Mouse (Mus musculus): ENCODE data around the gene Ccdc40. TPM values are rescaled to one million over a fixed set of nuclear protein-coding genes. Genes with fewer than 3 reads are reported as not detected.
"Not testable (repeated sequence)": the region's sequence is repeated elsewhere in the genome, so short reads cannot be mapped to it uniquely, and the experiment has no call there.

Ccdc40 gene
- polyA plus RNA-seq, 1 experiment from 2014 or later = 18.0 TPM

DNA sequence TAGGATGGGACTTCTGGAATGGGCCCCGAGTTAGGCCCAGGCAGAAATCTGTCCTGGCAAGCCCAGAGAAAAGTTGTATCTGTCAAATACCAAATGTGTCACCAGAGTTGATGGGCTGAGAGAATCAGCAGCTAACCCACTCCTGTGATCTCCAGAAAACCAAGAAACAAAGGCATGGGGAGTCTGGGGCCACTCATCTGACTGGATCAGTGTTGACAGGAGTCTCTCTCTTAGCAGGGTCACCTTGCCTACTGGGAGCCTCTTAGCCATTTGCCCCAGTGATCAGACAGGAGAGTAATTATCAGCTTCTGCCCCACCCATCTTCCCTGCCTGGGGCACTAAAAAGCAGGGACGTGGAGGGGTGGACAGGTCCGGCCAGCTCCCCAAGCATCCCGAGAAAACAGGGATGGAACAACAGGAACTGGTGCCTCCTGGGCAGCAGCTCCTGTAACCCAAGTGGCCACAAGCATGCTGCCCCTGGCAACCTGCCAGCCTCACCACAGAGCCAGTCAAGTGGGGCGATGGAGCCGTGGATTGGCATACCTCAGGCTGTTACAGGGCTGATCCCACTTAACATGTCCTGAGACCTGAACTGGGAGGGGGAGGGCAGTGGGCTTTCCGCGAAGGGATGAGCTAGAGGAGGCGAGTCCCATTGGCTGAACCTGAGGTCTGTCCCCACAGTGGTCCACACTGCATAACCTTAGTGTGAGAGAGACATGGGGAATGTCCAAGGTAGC, 57.6 kb downstream of the Ccdc40 start:
- Histone ChIP-seq H3K9me3 (replicated peaks; ENCODE audit: control insufficient read depth, low read length, poor library complexity, severe bottlenecking) (no peaks in the 10 kb centered on the region), H3K36me3 (ENCODE audit: control insufficient read depth, insufficient read depth, low read length) (peaks cover 33% of the 10 kb centered on the region), H3K27me3 (ENCODE audit: control insufficient read depth, insufficient read depth, low read depth, low read length) (no peaks in the 10 kb centered on the region), H3K4me1 (ENCODE audit: control insufficient read depth, insufficient read depth, low read length) (no peaks in the 10 kb centered on the region), H3K4me3 (ENCODE audit: low read depth, low read length) (no peak overlapping the region), H3K27ac (ENCODE audit: low read length) (no peak overlapping the region), H3K4me2 (ENCODE audit: low read length) (no peak overlapping the region), H3K9ac (ENCODE audit: low read depth, low read length) (no peak overlapping the region)
- no peak for ATAC-seq
- WGBS = 64% methylated on average over 9 of the region's 9 CpGs

GRCm38 (mm10) chr11:119287207-119287992, 59.0 kb downstream of the Ccdc40 start:
- Histone ChIP-seq H3K4me2 (ENCODE audit: low read length) (no peak overlapping the region), H3K4me1 (ENCODE audit: control insufficient read depth, insufficient read depth, low read length) (no peaks in the 10 kb centered on the region), H3K27ac (ENCODE audit: low read length) (no peak overlapping the region), H3K36me3 (ENCODE audit: control insufficient read depth, insufficient read depth, low read length) (peaks cover 44% of the 10 kb centered on the region), H3K4me3 (ENCODE audit: low read depth, low read length) (no peak overlapping the region), H3K9ac (ENCODE audit: low read depth, low read length) (no peak overlapping the region), H3K9me3 (replicated peaks; ENCODE audit: control insufficient read depth, low read length, poor library complexity, severe bottlenecking) (no peaks in the 10 kb centered on the region), H3K27me3 (ENCODE audit: control insufficient read depth, insufficient read depth, low read depth, low read length) (no peaks in the 10 kb centered on the region)
- ATAC-seq = no peak
- 90% methylated on average over 20 of the region's 20 CpGs for WGBS

DNA sequence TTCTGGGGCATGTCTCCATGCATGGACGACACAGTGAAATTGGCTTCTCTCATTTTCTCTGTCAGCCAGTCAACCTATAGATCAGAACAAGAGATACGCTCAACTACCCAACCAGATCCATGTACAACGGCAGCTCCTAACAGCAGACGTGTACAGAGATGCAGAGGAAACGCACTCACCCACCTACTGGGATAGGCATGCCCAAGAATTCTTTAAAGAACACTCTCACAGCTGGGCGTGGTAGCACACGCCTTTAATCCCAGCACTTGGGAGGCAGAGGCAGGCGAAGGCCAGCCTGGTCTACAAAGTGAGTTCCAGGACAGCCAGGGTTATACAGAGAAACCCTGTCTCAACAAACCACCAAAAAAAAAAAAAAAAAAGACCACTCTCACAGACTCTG, 64.5 kb downstream of the Ccdc40 start:
- not testable (repeated sequence) for H3K9ac ChIP-seq (ENCODE audit: low read depth, low read length); H3K4me3 ChIP-seq (ENCODE audit: low read depth, low read length); H3K4me2 ChIP-seq (ENCODE audit: low read length); ATAC-seq; H3K27ac ChIP-seq (ENCODE audit: low read length); H3K9me3 ChIP-seq (replicated peaks; ENCODE audit: control insufficient read depth, low read length, poor library complexity, severe bottlenecking); H3K4me1 ChIP-seq (ENCODE audit: control insufficient read depth, insufficient read depth, low read length); H3K27me3 ChIP-seq (ENCODE audit: control insufficient read depth, insufficient read depth, low read depth, low read length)
- H3K36me3 ChIP-seq (ENCODE audit: control insufficient read depth, insufficient read depth, low read length) = peaks cover 63% of the 10 kb centered on the region
- WGBS = 96% methylated on average over 8 of the region's 8 CpGs

GRCm38 (mm10) chr11:119297996-119298395, 69.6 kb downstream of the Ccdc40 start:
- WGBS = 90% methylated on average over 6 of the region's 6 CpGs
- Histone ChIP-seq H3K9ac (ENCODE audit: low read depth, low read length) (no peak overlapping the region), H3K36me3 (ENCODE audit: control insufficient read depth, insufficient read depth, low read length) (peaks cover 31% of the 10 kb centered on the region), H3K27ac (ENCODE audit: low read length) (no peak overlapping the region), H3K9me3 (replicated peaks; ENCODE audit: control insufficient read depth, low read length, poor library complexity, severe bottlenecking) (no peaks in the 10 kb centered on the region), H3K4me3 (ENCODE audit: low read depth, low read length) (no peak overlapping the region), H3K4me2 (ENCODE audit: low read length) (no peak overlapping the region), H3K27me3 (ENCODE audit: control insufficient read depth, insufficient read depth, low read depth, low read length) (no peaks in the 10 kb centered on the region), H3K4me1 (ENCODE audit: control insufficient read depth, insufficient read depth, low read length) (peaks cover 13% of the 10 kb centered on the region)
- no peak for ATAC-seq

DNA sequence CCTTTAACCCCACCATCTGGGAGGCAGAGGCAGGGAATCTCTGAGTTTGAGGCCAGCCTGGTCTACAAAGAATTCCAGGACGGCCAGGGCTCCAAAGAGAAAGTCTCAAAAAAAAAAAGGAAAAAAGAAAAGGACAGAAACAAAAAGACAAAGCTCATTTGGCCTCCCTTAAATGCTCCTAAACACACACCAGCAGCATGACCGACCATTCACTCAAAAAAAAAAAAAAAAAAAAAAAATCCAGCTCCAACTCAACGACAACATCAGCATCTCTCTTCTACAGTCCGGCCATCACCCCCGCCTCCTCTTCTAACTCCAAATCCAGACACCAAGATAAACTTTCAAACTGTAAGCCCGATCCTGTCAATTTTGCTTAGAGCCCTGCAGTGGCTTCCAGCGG, 70.5 kb downstream of the Ccdc40 start:
- Histone ChIP-seq H3K27me3 (ENCODE audit: control insufficient read depth, insufficient read depth, low read depth, low read length) (no peaks in the 10 kb centered on the region), H3K4me1 (ENCODE audit: control insufficient read depth, insufficient read depth, low read length) (peaks cover 13% of the 10 kb centered on the region), H3K9ac (ENCODE audit: low read depth, low read length) (peak overlapping the region; percentile 78), H3K4me3 (ENCODE audit: low read depth, low read length) (peak overlapping the region; percentile 65), H3K9me3 (replicated peaks; ENCODE audit: control insufficient read depth, low read length, poor library complexity, severe bottlenecking) (no peaks in the 10 kb centered on the region), H3K4me2 (ENCODE audit: low read length) (peak overlapping the region; percentile 89), H3K27ac (ENCODE audit: low read length) (no peak overlapping the region), H3K36me3 (ENCODE audit: control insufficient read depth, insufficient read depth, low read length) (peaks cover 22% of the 10 kb centered on the region)
- no peak for ATAC-seq
- WGBS = 17% methylated on average over 7 of the region's 7 CpGs

DNA sequence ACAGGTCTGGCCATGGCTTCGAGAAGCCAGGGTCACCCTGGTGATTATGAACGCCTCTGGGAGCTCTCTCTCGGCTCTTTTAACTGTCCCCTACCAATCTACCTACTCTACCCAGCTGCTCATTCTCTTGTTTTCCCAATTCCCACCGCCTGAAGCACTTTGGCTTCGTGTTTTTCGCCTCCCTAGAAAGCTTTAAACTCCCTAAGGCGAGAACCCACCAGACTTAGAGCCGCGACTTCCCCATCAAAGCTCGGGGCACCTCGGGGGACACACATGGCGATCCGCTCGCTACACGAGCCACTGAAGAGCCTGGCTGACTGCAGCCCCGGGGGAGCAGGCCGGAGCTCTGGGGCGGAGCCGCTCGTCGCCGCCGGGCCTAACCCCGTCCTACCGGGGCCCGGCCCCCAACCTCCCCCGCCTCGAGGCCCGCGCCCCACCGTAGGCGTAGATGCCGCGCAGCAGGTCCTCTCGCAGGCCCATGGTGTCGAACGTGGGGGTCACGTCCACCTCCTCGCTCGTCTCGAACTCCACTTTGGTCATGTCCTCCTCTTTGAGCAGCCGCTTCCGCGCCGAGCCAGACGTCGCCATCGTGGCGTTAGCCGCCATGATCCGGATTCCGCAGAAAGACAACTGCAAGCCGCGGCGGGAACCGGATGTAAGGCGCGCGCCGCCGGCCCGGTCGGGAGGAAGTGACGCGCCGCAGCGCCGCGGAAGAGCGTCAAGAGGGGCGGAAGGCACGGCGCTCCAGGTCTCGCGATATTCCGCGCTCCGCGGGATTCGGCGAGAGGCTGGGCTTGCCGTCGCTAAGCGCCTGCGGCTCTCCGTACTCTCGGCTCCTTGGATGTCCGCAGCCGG, 71.2 kb downstream of the Ccdc40 start, which contains the start of gene Eif4a3:
Eif4a3 (minus strand) TSS at position 699 of the 855 bp plus-strand sequence.
- 0 out of 2 replicates have a peak, but pooled peaks cover under 1% of the 10 kb centered on the region for H3K27me3 ChIP-seq (ENCODE audit: control insufficient read depth, insufficient read depth, low read depth, low read length)

GRCm38 (mm10) chr11:119300246-119300935, 72.0 kb downstream of the Ccdc40 start:
- Histone ChIP-seq H3K4me3 (ENCODE audit: low read depth, low read length) (peak overlapping the region; percentile 65), H3K9me3 (replicated peaks; ENCODE audit: control insufficient read depth, low read length, poor library complexity, severe bottlenecking) (no peaks in the 10 kb centered on the region), H3K4me2 (ENCODE audit: low read length) (peak overlapping the region; percentile 88), H3K36me3 (ENCODE audit: control insufficient read depth, insufficient read depth, low read length) (peaks cover 13% of the 10 kb centered on the region), H3K4me1 (ENCODE audit: control insufficient read depth, insufficient read depth, low read length) (peaks cover 13% of the 10 kb centered on the region), H3K9ac (ENCODE audit: low read depth, low read length) (peak overlapping the region; percentile 78), H3K27me3 (ENCODE audit: control insufficient read depth, insufficient read depth, low read depth, low read length) (0 out of 2 replicates have a peak, but pooled peaks cover 2% of the 10 kb centered on the region), H3K27ac (ENCODE audit: low read length) (peak overlapping the region; percentile 99)
- no peak for ATAC-seq
- WGBS = 1% methylated on average over 31 of the region's 31 CpGs

More for the DNA sequence above, 71.2 kb downstream of the Ccdc40 start, which contains the start of gene Eif4a3:
- under 1% methylated on average over 88 of the region's 89 CpGs for WGBS
- Histone ChIP-seq H3K36me3 (ENCODE audit: control insufficient read depth, insufficient read depth, low read length) (peaks cover 17% of the 10 kb centered on the region), H3K4me1 (ENCODE audit: control insufficient read depth, insufficient read depth, low read length) (peaks cover 13% of the 10 kb centered on the region), H3K9me3 (replicated peaks; ENCODE audit: control insufficient read depth, low read length, poor library complexity, severe bottlenecking) (no peaks in the 10 kb centered on the region), H3K27ac (ENCODE audit: low read length) (peak within 1 kb of the TSS; percentile 99), H3K9ac (ENCODE audit: low read depth, low read length) (peak within 1 kb of the TSS; percentile 78), H3K4me2 (ENCODE audit: low read length) (peak within 1 kb of the TSS; percentile 89), H3K4me3 (ENCODE audit: low read depth, low read length) (peak within 1 kb of the TSS; percentile 65)
- ATAC-seq = peak; percentile 96

DNA sequence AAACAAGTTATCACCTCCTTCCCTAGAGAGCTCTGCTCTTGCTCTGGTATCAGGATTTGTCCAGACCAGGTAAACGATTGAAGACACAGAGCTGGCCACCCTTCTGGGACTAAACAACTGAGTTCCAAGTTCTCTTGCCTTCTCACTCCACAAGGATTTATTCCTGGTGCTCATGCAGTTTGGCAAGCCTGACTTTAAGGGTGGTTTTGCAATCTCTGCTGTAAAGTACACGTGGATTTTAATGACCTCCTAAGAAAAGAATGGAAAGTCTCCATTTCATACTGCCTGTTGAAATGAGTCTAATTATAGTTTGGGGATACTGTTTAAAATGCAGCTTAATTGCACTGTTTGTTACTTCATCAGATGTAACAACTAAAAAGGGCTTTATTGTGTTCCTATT, 72.6 kb downstream of the Ccdc40 start:
- H3K27ac ChIP-seq (ENCODE audit: low read length) = no peak overlapping the region
- 0 out of 2 replicates have a peak, but pooled peaks cover 2% of the 10 kb centered on the region for H3K27me3 ChIP-seq (ENCODE audit: control insufficient read depth, insufficient read depth, low read depth, low read length)
- 25% methylated on average over 2 of the region's 2 CpGs for WGBS
- H3K9ac ChIP-seq (ENCODE audit: low read depth, low read length) = no peak overlapping the region
- peaks cover 7% of the 10 kb centered on the region; the same call in 1 of the 2 replicates for H3K36me3 ChIP-seq (ENCODE audit: control insufficient read depth, insufficient read depth, low read length)
- ATAC-seq = no peak
- peak overlapping the region; percentile 88 for H3K4me2 ChIP-seq (ENCODE audit: low read length)
- H3K4me3 ChIP-seq (ENCODE audit: low read depth, low read length) = no peak overlapping the region
- H3K4me1 ChIP-seq (ENCODE audit: control insufficient read depth, insufficient read depth, low read length) = peaks cover 13% of the 10 kb centered on the region
- H3K9me3 ChIP-seq (replicated peaks; ENCODE audit: control insufficient read depth, low read length, poor library complexity, severe bottlenecking) = no peaks in the 10 kb centered on the region
